Mouse (Mus musculus) adrenal gland, adult (tissue): Measurements from ENCODE around the gene Cebpe.

Experiments used
- DNase-seq, 2 experiments: peaks; one replicate each; pipeline ENCODE4 v3.0.0; 2022 to 2023; ENCODE audit warnings: low spot score in 1 of 2; ENCODE audit not compliant: inconsistent age in 2 of 2

Cebpe gene

DNA sequence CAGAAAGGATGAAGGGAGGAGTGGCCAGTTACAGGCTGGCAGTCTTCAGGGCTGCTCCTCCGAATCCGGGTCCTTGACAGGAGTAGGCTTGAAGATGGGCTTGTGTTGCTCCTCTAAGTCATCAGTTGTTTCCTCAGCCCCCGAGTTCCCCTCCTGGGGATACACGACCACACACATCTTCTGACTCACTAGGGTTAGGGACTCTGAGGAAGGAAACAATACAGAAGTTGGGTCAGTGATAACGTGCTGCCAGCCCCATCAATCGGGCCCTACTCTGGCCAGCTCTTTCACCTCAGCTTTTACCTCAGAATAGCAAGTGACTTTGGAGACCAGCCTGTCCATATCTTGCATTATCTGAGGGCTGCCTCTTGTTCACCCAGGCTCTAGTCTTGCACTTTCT is 12.1 kb upstream of the Cebpe start:
- no peak for DNase-seq

DNA sequence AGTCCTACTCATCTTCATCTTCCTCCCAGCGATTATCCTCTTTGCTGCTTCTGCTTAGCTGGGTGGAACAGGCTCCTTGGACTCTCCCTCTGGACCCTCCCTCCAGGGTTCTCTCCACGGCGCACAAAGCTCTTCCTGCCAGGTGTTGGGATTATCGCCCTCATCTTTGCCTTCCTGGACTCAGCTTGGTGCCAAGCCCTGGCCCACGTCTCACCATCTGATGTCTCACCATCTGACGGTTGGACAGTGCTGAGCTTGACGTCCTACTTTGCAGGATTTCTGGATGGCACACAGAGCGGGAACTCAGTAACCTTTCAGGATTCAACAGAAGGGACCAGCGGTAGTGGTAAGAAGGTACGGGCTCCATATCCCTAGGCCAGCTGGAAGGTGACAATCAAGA is 9.7 kb upstream of the Cebpe start:
- no peak for DNase-seq

DNA sequence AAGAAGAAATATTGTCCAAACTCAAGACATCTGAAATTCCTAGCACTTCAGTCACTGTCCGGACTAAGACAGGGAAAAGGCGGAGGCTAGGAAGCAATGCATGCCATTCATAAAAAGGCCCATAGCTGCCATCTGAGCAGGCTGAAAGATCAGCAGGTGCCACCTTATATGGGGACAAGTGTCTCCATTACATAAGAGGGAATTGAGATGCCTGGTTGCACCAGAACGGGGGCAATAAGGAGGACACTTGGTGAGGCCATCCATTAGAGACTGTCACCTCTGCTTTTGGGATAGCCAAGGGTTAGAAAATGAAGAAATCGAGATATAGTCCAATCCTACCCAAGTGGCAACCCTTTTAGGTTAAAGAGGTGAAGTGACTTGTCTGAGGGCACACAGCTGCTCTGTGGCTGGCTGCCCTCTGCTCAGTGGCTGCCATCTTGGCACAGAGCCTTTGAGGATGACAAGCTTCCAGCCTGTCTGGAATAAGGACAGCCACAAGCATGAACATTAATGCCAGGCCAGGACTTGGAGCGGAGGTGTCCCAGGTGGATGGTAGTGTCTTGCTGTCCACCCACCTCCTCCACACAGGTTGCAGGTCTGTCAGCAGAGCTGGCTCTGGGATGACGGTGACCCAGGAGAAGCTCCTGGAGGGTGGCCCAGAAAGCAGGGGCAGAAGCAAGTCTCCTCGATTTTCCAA is 8.8 kb upstream of the Cebpe start:
- DNase-seq, result peak in 1 of 2 experiments; percentile 36

DNA sequence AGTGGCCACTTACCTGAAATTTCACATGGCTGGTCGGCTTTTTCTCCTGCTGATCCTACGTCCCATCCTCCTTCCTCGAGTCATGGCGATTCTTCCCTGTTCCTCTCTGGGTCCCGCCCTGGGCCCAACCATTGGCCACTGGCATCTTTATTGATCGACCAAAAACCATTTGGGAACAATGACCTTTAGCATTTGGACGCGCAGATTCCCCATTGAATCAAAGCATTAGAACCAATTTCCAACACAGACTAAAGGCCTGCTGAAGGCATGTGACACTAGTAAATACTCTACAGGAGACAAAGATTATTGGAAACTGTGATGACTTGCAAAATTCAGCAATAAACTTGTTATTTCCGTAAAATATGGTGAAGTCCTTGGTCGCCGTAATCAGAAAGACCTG is 8.1 kb upstream of the Cebpe start:
- DNase-seq, result no peak

DNA sequence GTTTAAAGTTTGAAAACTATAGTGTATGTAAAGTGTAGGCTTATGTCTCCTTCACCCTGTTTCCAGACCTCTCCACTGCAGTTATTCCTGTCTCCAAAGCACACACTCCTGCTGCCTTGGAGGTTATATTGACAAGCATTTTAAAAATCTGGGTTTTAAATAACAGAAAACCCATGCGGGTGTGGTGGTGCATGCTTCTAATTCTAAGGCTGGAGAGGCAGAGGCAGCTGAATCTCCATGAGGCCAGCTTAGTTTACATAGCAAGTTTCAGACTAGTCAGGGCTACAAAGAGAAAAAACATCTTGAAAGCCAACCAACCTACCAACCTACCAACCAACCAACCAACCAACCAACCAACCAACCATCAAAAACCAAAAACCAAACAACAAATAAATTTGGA is 3.4 kb upstream of the Cebpe start:
- DNase-seq, result no peak

DNA sequence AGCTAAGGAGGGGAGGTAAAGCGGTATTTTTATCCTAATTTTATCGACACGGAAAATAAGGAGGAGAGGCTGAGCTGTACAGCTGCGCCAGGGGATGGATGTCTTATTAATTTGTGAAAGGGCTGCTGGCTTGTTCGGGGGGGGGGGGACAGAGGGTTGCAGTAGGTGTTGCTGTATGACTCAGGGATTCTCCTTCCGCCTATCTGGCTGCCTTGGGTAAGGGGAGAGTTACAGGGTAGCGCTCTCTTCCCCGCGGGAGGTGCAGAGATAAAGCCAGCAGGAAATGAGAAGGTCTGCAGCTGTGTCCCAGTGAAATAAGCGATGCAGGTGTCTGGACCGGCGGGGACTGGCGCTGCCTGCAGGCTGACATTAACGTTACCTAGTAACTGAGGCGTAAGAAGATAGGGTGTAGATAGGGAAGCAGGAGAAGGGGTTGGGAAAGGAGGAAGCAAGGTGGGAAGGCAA is 2.7 kb upstream of the Cebpe start:
- DNase-seq, result peak; percentile 33 to 69

DNA sequence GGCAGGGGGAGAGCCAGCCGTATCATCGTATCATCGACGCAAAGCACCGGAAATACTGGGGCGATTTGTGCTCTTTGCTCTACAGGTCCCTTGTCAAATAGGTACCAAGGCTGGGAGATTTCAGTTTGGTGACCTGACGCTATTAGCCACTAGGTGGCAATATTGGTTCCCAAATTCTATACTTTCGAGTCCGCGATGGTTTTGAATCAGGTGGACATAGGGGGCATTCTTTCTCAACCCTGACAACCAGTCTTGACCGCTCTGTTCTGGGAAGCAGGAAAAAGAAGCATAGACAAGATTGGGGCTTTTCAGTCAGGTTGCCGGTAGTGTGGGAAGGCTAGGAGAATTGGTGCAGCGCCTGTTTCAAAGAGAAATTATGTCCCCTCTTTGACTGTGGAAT is 2.1 kb upstream of the Cebpe start:
- DNase-seq, result peak; percentile 73 to 93

DNA sequence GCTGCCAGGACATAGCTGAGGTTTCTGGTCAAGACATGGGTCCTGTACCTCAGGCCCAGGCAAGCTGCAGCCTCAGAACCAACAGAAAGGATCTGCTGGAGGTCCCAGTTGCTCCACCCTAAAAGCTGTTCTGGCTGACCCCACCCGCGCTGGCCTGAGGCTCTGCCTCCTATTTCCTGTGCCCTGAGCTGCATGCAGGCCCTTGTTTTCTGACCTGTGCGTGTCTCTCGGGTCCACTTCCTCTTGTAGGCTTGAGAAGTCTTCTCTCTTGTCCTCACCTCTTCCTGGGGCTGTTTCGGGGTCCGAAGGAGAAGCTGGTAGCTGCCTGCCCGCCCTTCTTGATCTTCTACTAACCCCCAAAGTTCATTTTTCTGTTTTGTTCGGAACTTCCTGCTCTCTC is 887 bp upstream of the Cebpe start:
- DNase-seq, result peak; percentile 32 to 53

DNA sequence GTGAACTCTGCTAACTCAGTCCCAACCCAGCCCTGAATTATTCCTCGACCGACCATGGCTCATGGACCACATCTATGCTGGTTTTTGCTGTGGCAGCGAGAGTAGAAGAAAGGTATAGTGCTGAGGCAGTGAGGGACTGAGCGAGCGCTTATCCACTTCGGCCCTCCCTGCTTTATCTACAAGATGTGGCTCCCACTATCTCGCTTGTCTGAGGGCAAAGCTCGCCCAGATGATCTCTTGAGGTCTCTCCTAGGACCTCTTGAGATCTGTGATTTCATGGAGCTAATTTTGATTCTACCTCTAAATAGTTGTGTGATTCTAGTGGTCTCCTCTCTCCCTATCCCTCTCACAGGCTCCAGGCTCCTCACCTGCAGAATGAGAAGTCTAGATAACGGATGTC is 2.9 kb downstream of the Cebpe start:
- no peak for DNase-seq

DNA sequence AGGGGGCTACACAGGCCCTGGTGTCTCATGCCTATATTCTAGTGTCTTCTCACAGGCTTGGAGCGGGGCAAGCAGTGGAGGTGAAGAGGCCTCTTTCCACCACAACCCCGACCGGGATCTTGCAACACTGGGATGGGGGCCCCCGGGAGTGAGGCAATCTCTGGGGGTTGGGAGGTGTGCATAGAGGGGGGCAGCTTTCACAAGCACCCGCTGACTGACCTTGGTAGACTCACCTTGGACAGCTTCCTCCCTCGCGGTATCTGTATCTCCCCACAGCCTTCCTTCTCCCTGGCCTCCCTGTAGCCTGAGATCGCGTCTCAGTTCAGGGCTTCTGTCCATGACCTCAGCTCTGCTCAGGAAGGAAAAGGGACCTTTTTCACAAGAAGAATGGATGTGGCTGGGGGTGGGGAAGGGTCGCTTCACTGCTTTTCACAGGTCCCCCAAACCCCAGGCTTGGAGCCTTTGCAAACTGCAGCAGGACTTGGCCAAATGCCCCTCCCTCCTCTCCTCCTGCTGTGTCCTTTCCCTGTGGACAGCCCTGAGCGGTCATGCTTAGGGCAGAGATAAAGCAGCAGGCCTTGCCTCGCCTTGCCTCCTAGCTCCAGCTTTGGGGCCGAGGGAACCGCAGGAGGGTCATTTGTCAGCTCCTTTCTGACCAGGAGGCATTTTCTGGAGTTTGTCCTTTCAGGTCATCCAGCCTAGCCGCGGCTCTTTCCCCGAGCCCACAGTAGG is 5.2 kb downstream of the Cebpe start:
- DNase-seq, result peak in 1 of 2 experiments; percentile 55

DNA sequence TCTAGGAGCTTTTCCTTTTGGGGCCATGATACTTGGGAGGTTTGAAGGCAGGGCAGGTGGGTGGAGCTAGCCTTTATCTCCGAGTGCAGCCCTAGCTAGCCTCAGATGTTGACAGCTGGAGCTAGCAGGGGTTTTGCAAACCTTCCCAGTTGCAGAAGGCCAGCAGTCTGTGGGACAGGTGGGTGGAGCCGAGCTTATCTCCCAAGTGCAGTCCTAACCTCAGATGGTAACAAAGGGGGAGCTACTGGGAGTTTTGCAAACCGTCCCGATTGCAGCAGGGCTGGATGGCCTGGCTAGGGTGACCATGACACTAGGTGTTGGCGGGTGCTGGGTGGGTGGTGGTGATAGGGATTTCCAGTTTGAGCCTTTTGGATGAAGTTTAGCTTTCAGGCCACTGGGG is 6.1 kb downstream of the Cebpe start:
- peak in 1 of 2 experiments; percentile 65 for DNase-seq

DNA sequence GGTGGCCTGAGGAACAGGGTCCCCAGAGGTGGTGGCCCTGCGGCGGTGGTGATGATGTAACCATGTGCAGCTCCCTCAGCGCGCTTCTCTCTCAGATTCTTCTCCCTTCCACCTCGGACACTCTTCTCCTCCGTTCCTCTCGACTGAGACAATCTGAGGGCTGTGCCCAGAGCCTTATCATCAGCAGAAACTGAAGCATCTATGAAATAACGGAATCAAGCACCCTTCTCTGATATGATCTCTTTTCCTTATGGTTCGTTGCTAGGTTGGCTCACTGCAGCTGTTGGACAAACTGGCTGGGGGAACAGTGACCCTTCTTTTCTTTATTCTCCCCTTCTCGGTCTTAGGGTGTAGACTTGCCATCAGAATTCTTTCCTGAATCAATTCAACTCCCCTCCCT is 8.8 kb downstream of the Cebpe start:
- DNase-seq, result no peak

DNA sequence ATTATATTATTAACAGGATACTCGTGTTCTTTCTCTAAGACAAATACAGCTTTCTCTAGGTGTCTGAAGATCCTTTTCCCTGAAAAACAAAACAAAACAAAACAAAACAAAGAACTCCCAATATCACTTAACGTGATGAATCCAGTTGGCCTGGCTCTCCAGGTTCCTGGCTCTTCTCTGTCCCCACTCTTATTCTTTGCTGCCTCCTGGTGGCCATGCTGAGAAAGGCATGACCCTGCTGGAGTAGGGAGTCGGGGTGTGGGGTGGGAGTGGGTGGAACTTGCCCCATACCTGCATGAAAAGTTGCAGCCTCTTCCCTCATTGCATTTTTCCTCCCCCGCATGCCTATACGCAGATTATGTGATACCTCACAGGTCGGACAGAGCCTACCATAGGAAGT is 10.7 kb downstream of the Cebpe start:
- peak; percentile 74 to 93 for DNase-seq

DNA sequence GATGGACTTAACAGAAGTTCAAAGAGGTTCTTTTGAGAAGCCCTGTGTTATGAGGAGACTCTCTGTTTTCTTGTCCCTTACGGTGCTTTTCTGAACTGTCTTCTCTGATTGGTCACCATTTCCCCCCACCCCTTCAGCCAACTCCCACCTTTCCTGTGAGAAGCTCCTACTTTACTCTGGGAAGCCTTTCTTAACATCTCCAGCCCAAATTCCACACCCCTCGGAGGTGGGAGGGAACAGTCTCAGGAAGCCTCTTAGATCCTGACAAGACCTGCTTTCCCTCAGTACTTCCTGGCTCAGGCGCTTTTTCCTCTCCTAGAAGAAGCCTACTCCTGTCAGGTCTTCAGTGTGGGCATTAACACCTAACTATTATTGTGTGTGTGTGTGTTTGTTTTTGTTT is 12.4 kb downstream of the Cebpe start:
- DNase-seq, result no peak

DNA sequence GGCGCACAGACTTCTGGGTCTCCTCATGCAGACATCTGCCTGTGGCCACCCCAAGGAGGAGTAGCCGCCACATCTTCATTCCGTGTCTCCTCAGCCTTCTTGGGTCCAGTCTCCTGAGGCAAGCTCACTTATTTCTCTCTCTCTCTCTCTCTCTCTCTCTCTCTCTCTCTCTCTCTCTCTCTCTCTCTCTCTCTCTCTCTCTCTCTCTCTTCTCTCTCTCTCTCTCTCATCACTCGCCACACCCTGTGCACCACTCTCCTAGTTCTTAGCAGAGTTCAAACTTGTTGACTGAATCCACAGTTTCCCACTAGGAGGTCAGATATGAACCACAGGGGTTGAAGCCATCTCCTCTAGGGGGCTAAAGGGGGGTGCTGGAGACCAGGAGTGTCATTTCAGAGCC is 13.2 kb downstream of the Cebpe start, which contains the start of gene Gm29776:
Gene Gm29776 (minus strand): TSS at position 101 of the 400 bp plus-strand sequence.
- no peak for DNase-seq

DNA sequence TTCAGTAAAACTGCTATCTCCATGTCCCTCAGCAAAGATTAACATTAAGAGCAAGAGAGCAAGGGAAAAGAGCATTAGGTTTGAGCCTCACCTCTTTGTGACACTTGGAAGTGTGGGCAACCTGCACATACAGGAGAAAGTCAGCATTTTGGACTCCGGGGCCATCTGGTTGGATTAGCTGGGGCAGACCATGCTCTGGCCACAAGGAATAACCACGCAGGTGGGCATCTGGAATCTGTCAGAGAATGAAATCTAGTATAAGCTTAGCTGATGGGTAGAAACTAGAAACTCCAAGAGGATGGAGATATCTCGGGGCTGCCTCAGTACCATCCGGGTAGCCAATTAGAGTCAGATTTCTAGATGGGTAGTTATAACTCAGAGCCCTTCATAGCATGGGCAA is 15.2 kb downstream of the Cebpe start:
- no peak for DNase-seq

DNA sequence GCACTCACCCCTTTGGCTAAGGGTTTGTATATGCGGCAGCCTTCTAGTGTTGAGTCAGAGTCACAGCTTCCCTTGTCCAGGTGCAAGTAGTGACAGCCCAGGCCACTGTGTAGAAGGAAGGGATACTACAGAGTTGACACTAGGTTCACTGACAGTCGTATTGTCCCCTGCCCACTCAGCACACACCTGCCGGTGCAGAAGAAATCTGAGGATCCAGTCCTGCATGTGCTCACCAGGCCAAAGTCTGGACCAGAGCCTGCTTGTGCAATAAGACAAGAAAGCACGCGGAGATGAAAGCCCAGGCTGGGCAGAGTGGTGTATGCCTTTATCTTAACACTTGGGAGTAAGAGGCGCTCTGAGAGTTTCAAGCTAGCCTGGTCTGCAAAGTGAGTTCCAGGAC is 16.9 kb downstream of the Cebpe start:
- no peak for DNase-seq

DNA sequence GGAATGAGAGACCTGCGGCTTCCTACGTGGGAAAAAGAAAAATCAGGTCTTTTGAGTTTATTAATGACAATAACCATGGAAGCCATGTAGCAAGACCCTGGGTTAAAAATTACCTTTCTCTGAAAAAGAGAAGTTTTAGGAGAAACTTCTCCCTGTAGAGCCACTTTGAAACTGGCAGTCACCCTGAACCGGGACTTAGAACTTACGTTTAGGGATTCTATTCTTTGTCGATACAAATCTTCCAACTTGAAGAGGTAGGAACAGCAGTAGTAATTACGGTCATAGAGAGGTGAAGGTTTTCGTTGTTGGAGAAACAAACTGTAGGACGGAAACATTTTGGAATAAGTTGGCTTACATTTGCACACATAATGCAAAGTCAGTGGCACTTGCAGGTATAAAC is 24.7 kb downstream of the Cebpe start:
- DNase-seq, result no peak

DNA sequence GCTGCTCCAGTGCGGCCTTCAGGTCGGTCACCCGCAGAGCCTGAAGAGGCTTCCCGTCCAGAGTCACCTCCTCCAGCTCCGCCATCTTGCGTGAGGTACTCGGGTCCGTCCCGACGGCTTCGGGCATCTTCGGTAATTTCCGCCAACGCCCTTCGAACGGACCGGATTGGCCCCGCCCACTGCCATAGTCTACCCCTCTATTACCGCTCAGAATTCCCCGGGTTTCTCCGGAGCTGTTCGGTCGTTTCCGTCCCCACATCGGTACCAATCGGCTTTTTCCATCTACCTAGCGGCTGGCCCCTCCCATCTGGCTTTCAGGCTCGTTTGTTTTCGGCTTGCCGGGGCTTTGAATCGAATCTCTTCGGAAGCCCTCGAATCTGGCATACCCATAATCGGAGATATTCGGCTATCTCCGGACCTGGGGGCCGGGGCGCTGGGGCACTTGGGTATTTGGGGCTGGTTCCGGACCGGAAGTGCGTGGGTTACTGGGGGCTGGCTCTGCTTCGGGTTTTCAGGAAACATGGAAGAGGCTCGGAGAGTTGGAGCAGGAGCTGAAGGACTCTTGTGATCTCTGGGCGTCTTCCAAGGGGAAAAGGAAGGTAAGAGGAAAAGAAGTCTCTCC is 25.3 kb downstream of the Cebpe start, which contains the start of gene Acin1:
Gene Acin1 (minus strand): TSS at position 410 of the 622 bp plus-strand sequence.
- DNase-seq, result peak; percentile 100

DNA sequence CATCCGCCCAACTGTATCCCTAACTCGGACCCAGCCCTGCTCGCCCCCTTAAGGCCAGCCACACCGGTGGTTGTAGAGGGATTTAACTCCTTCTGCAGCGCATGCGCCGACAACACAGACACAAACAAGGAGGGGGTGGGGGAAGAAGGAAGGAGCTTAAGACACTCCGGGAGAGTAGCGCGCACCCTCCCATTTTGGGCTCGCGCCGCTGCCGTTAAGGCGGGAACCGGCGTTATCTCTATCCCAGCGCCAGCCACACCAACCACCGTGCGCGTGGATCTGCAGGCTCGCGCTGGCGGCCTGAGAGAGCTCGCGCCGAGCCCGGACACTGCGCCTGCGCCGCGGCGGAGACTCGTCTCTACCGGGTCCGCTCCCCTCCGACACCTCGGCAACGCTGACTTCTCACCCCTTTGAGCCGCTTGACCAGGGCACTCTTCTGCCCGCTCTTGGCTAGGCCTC is 25.9 kb downstream of the Cebpe start, which contains the start of gene 1700123O20Rik:
Gene 1700123O20Rik (plus strand): TSS at position 154 of the 459 bp plus-strand sequence.
- no peak for DNase-seq

DNA sequence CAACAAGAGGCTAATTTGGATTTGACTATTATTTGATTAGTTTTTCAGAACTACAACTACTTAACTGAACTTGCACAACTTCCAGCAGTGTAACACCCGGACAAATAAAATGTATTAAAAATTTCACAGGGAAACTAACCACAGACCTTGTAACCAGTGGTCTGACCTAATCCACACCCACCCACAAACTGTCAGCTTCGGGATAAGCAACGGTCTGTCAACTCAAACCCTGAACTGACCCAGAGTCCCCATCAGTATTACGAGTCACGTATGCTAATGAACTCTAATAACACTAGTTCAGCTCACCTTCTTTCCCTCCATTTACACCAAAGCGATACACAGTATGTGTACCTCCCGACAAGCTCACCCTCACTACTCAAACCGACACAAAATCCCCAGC is 26.5 kb downstream of the Cebpe start:
- no peak for DNase-seq

DNA sequence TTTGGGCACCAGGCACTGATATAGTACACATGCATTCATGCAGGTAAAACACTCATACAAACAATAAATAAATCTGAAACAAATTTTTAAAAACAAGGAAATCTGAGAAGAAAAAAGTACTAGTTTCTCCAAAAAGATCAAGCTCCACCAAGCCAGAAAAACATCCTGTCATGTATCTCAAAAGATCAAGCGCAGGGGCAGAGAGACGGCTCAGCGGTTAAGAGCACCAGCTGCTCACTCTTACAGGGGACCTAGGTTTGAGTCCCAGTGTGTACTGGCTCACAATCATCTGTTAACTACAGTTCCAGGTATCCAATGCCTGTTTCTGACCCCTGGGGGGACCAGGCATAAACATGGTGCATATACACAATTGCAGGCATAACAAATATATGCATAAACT is 29.6 kb downstream of the Cebpe start:
- no peak for DNase-seq
